Mouse (Mus musculus) MEL-GATA-1-ER (cell line): Measurements from ENCODE around the gene Actl6b.

ENCODE experiments used
- DNase-seq: peaks from one replicate; pipeline ENCODE4 v3.0.0-alpha.2; 2012; ENCODE audit warnings: low read depth; ENCODE audit errors: extremely low read depth

Gene Actl6b

GRCm38 (mm10) chr5:137553411-137553837 is at the start of gene Actl6b:
TSS of gene Actl6b (plus strand) at chr5:137553517.
- no peak for DNase-seq

DNA sequence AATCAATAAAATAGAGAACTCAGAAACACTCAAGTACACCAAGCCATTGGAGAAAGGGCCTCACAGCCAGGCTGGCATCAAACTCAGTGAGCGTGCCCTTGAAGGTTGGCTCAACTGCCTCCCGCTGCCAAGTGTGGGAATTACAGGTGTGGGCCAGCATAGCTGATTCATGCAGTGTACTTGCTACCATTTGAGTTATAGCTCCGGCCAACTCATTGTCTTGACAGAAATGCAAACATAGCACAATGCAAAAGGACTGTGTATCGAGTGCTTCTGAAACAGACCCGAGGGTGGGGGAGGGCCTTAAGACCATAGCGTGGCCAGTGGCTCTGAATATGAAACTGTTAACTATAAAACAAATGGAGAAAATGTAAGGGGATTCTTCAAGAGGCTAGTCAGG is 49.3 kb upstream of the Actl6b start:
- no peak for DNase-seq

- DNase-seq, result no peak
Measured at GRCm38 (mm10) chr5:137510014-137510501, 43.3 kb upstream of the Actl6b start.

DNA sequence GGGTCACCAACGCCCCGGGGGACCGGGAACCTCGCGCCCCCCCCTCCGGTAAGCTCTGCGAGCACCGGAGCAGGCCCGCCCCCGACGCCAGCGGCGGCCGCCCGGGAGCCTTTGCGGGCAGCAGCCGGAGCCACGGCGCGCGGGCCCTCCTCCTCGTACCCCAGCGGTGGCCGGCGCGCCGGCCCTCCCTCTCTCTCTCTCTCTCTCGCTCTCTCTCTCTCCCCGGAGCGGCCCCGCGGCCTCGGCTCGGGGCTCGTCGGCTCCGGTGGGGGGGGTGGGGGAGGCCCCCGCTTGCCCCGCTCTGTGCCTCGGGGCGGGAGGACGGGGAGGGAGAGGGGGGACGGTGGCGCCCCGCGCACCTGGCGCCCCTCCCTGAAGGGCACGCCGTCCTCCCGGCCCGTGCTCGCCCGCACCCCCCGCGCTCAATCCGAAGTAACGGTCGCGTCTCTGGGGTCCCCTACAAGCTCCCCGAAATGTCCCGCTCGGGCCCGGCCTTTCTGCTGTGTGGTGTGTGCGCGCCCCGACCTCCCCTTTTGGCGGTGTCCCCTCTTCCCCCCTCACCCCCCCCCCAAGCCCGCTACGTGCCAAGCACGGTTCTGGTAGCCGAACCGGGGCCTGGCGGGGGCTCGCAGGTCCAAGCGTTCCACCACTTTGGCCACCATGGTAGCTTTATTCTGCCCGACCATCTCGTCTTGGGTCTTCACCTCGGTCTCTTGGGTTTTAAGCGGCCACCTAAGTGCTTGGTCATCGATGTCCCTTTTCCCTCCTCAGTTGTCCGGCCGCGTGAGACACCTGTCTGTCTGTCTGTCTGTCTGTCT is 42.5 kb upstream of the Actl6b start:
- DNase-seq, result no peak

- DNase-seq, result no peak
Measured at GRCm38 (mm10) chr5:137511706-137512105, 41.6 kb upstream of the Actl6b start.

- no peak for DNase-seq
Measured at GRCm38 (mm10) chr5:137512847-137513794, 40.2 kb upstream of the Actl6b start.

GRCm38 (mm10) chr5:137513951-137514721 is 39.2 kb upstream of the Actl6b start:
- no peak for DNase-seq

GRCm38 (mm10) chr5:137514811-137515210 is 38.5 kb upstream of the Actl6b start:
- DNase-seq, result no peak

DNA sequence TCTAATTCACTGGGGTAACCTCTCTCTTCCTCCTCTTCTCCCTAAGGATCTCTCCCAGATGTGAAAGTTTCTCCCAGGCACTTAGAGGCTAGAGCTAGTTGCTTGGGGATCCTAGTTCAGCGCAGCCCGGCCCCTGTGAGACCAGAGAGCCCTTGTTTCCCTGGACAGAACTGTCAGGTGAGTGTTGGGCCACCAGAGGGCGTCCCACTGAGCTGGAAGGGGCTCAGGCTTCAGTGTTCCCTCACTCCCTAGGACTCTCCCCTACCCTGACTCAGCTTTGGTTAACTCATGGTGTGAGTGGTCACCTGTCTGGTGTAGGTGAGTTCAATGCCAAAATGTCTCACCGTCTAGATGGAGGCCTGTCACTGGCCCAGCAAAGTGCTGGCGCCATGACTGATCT is 34.9 kb upstream of the Actl6b start, which contains the start of gene Gigyf1:
Gene Gigyf1, plus strand, starts transcription at position 113 of the 400 bp plus-strand sequence.
- DNase-seq, result no peak

- no peak for DNase-seq
Measured at GRCm38 (mm10) chr5:137519691-137520550, 33.4 kb upstream of the Actl6b start.

GRCm38 (mm10) chr5:137521861-137522260 is 31.5 kb upstream of the Actl6b start:
- DNase-seq, result no peak

GRCm38 (mm10) chr5:137522711-137523110 is 30.6 kb upstream of the Actl6b start:
- DNase-seq, result no peak

GRCm38 (mm10) chr5:137523396-137524250 is 29.7 kb upstream of the Actl6b start:
- DNase-seq, result no peak

DNA sequence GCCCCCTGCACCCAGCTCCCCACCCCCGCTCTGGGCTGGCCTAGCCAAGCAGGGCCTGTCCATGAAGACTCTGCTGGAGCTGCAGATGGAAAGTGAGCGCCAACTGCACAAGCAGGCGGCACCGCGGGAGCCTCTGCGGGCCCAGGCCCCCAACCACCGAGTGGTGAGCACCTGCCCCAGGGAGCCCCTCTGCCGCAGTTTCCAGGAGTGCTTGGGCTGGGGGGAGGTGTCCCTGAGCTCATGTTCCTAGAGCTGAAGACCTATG is 29.1 kb upstream of the Actl6b start:
- no peak for DNase-seq

- no peak for DNase-seq
Measured at GRCm38 (mm10) chr5:137524671-137525070, 28.6 kb upstream of the Actl6b start.

- no peak for DNase-seq
Measured at GRCm38 (mm10) chr5:137525511-137525910, 27.8 kb upstream of the Actl6b start.

GRCm38 (mm10) chr5:137526192-137526936 is 27.0 kb upstream of the Actl6b start:
- no peak for DNase-seq

DNA sequence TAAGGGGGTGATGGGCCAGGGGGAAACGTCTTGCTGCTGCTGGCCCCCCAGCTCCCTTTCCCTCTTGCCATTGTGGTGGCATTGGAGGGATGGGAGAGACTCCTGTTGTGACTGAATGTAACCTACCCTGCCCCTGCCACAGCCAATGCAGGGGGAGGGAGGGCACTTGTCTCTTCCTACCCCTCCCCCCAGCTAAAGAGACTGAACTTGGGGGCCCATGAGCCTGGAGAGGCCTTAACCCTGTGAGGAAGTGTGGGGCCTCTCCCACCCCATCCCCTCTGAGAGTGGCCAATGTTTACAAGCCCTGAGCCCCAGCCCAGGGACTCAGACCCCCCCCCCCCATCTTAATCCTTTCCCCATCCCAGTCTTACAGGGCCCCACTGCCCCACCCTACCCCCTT is 25.9 kb upstream of the Actl6b start:
- DNase-seq, result no peak
